Mouse (Mus musculus): ENCODE data around the gene Gm813.

- TF ChIP-seq CTCF (IDR thresholded peaks at IDR 0.05; ENCODE audit: borderline replicate concordance, insufficient read depth, low read length) (no peak), POLR2A (IDR thresholded peaks at IDR 0.05; ENCODE audit: low read depth, low read length) (no peak)
Measured at GRCm38 (mm10) chr16:58663021-58663420, 46.2 kb upstream of the Gm813 start.
